Comparison of ENCODE assay signal across 20 mouse cellular contexts in genomic region chr2:163110706-163111105, GRCm38 (mm10). TPM values are rescaled to one million over a fixed set of nuclear protein-coding genes. Genes with fewer than 3 reads are reported as not detected.
A peak's percentile ranks its signal among the peaks of the same experiment; 100 is the strongest.
DNase-seq lines count a peak whose midpoint lies in the region; ATAC-seq and TF ChIP-seq lines count a peak whose summit lies in the region.
"Had no signal": no experiment of that assay in that cellular context is flagged by ENCODE, and none has a peak within 500 bp of the region (broad histone marks: within the 10 kb centered on the region; RNA-seq: fewer than 3 reads in every experiment).

No protein-coding gene starts in this region.

- no peak overlapping the region for H3K4me2 ChIP-seq in lung, embryonic 14.5 days
- no peak overlapping the region for H3K4me2 ChIP-seq in forebrain, embryonic 12.5 days
- no peak overlapping the region for H3K4me2 ChIP-seq in midbrain, postnatal 0 days (ENCODE audit: low read depth, low read length, poor library complexity, severe bottlenecking)

- TF ChIP-seq POLR2A in heart, adult 2 months (IDR thresholded peaks at IDR 0.05; ENCODE audit: insufficient read depth, low read depth, low read length) = no peak

- H3K4me1 ChIP-seq in heart, adult 2 months (ENCODE audit: control insufficient read depth, insufficient read depth, low read length) = no peaks in the 10 kb centered on the region
- no peaks in the 10 kb centered on the region for H3K4me1 ChIP-seq in heart, embryonic 10.5 days
- no peaks in the 10 kb centered on the region for H3K4me1 ChIP-seq in lung, embryonic 14.5 days (ENCODE audit: insufficient read depth)
- peaks cover 38% of the 10 kb centered on the region for H3K4me1 ChIP-seq in forebrain, embryonic 12.5 days
- H3K4me1 ChIP-seq in midbrain, postnatal 0 days (ENCODE audit: insufficient read depth, low read length) = peaks cover 17% of the 10 kb centered on the region; the same call in 1 of the 2 replicates
- H3K4me1 ChIP-seq: megakaryocyte, embryonic 14.5 days had no signal

- TF ChIP-seq EP300 in heart, adult 2 months (IDR thresholded peaks at IDR 0.05; ENCODE audit: insufficient read depth, low read depth, low read length) = no peak

- no peak overlapping the region for H3K4me3 ChIP-seq in heart, adult 2 months
- no peak overlapping the region for H3K4me3 ChIP-seq in heart, embryonic 10.5 days
- H3K4me3 ChIP-seq in lung, embryonic 14.5 days (ENCODE audit: low read depth, low read length) = no peak overlapping the region
- H3K4me3 ChIP-seq in forebrain, embryonic 12.5 days (replicated peaks) = no peak overlapping the region
- no peak overlapping the region for H3K4me3 ChIP-seq in midbrain, postnatal 0 days (ENCODE audit: low read depth, low read length)
- H3K4me3 ChIP-seq: megakaryocyte, embryonic 14.5 days had no signal

- no peak for DNase-seq in heart, adult 2 months
- no peak for DNase-seq in heart, embryonic 10.5 days (ENCODE audit: low spot score)
- no peak for DNase-seq in lung, embryonic 14.5 days
- DNase-seq in lung, adult 18-20 months = no peak
- DNase-seq in midbrain, postnatal 0 days (ENCODE audit: low spot score) = no peak
- no peak for DNase-seq in kidney, postnatal 4 days
- no peak for DNase-seq in cerebellum, postnatal 36 days
- DNase-seq: adrenal gland, adult 8-10 months; B cell, adult 2 months; heart, postnatal 14 days; kidney, adult 8-10 months had no signal

- H3K27me3 ChIP-seq in heart, adult 2 months (ENCODE audit: control insufficient read depth, insufficient read depth, low read length) = no peaks in the 10 kb centered on the region
- no peaks in the 10 kb centered on the region for H3K27me3 ChIP-seq in heart, embryonic 10.5 days (ENCODE audit: insufficient read depth, poor library complexity, severe bottlenecking)
- H3K27me3 ChIP-seq in lung, embryonic 14.5 days (ENCODE audit: insufficient read depth, low read length) = no peaks in the 10 kb centered on the region
- no peaks in the 10 kb centered on the region for H3K27me3 ChIP-seq in forebrain, embryonic 12.5 days
- no peaks in the 10 kb centered on the region for H3K27me3 ChIP-seq in midbrain, postnatal 0 days (ENCODE audit: insufficient read depth, low read length)

- H3K36me3 ChIP-seq in heart, adult 2 months (ENCODE audit: control insufficient read depth, insufficient read depth, low read length) = no peaks in the 10 kb centered on the region
- H3K36me3 ChIP-seq in heart, embryonic 10.5 days = no peaks in the 10 kb centered on the region
- H3K36me3 ChIP-seq in lung, embryonic 14.5 days (ENCODE audit: insufficient read depth) = no peaks in the 10 kb centered on the region
- H3K36me3 ChIP-seq in forebrain, embryonic 12.5 days (replicated peaks) = no peaks in the 10 kb centered on the region
- no peaks in the 10 kb centered on the region for H3K36me3 ChIP-seq in midbrain, postnatal 0 days (ENCODE audit: insufficient read depth, low read length)

- H3K9ac ChIP-seq in heart, adult 2 months (ENCODE audit: low read depth, low read length) = no peak overlapping the region
- no peak overlapping the region for H3K9ac ChIP-seq in lung, embryonic 14.5 days
- H3K9ac ChIP-seq in forebrain, embryonic 12.5 days = no peak overlapping the region
- no peak overlapping the region for H3K9ac ChIP-seq in midbrain, postnatal 0 days (replicated peaks; ENCODE audit: low read length, poor library complexity, severe bottlenecking)

- no peak for ATAC-seq in lung, embryonic 14.5 days (ENCODE audit: insufficient read depth)
- ATAC-seq in forebrain, embryonic 12.5 days (ENCODE audit: low FRiP score) = no peak
- ATAC-seq in midbrain, postnatal 0 days (ENCODE audit: low FRiP score) = no peak
- ATAC-seq: Patski had no signal

- whole genome bisulfite sequencing in heart, adult 2 months = 86% methylated on average over 1 of the region's 1 CpGs
- 86% methylated on average over 1 of the region's 1 CpGs for WGBS in heart, embryonic 10.5 days
- 81% methylated on average over 1 of the region's 1 CpGs for WGBS in lung, embryonic 14.5 days
- WGBS in forebrain, embryonic 12.5 days = 100% methylated on average over 1 of the region's 1 CpGs
- WGBS in midbrain, postnatal 0 days = 100% methylated on average over 1 of the region's 1 CpGs

- intact Hi-C loops in heart, adult 2 months (cut with DNase I) = no loop called here

- TF ChIP-seq CTCF in heart, adult 2 months (IDR thresholded peaks at IDR 0.05) = peak; percentile 27
- peak; percentile 33 for TF ChIP-seq CTCF in lung, embryonic 14.5 days (IDR thresholded peaks at IDR 0.05; ENCODE audit: low read depth)
- TF ChIP-seq CTCF in midbrain, postnatal 0 days (IDR thresholded peaks at IDR 0.05) = peak; percentile 50

- H3K9me3 ChIP-seq in heart, embryonic 10.5 days = no peaks in the 10 kb centered on the region; the same call in 1 of the 2 replicates
- H3K9me3 ChIP-seq in lung, embryonic 14.5 days (ENCODE audit: low read depth, low read length) = no peaks in the 10 kb centered on the region
- no peaks in the 10 kb centered on the region for H3K9me3 ChIP-seq in forebrain, embryonic 12.5 days
- no peaks in the 10 kb centered on the region for H3K9me3 ChIP-seq in midbrain, postnatal 0 days (ENCODE audit: low read length)

- no peak overlapping the region for H3K27ac ChIP-seq in heart, adult 2 months
- H3K27ac ChIP-seq in heart, embryonic 10.5 days = no peak overlapping the region
- no peak overlapping the region for H3K27ac ChIP-seq in lung, embryonic 14.5 days (ENCODE audit: low read depth)
- peak overlapping the region; percentile 75; the same call in 1 of the 2 replicates for H3K27ac ChIP-seq in forebrain, embryonic 12.5 days
- H3K27ac ChIP-seq in midbrain, postnatal 0 days (ENCODE audit: low read depth, low read length) = peak overlapping the region; percentile 78; the same call in 1 of the 2 replicates

- H3K79me2 ChIP-seq in heart, adult 2 months (replicated peaks; ENCODE audit: control insufficient read depth, insufficient read depth, low read length) = no peaks in the 10 kb centered on the region

RNA-seq across cellular contexts. Expression of gene Gtsf1l, which starts 23.1 kb away (rescaled TPM):
- not detected for total RNA-seq in heart, adult 2 months (2021)
- polyA plus RNA-seq in heart, adult 2 months (2012; rRNA removed) = 0.68 TPM in 1 of 2 replicates, not detected in the other
- not detected in 2 replicates for polyA plus RNA-seq in heart, embryonic 10.5 days (2016; fragmentation: Nextera tagmentation; extraction: Ambion mirVana)
- polyA plus RNA-seq in lung, embryonic 14.5 days (2014; fragmentation: Nextera tagmentation; extraction: Ambion mirVana) = not detected in 2 replicates
- polyA plus RNA-seq in forebrain, embryonic 12.5 days (2016; fragmentation: Nextera tagmentation; extraction: Ambion mirVana) = not detected in 2 replicates
- not detected in 2 replicates for total RNA-seq in midbrain, postnatal 0 days (2014; rRNA removed)
- not detected in 2 replicates for polyA plus RNA-seq in midbrain, postnatal 0 days (2015; fragmentation: Nextera tagmentation; extraction: Ambion mirVana)
- total RNA-seq: adrenal gland, adult 8-10 months; common myeloid progenitor, adult 5-6 weeks; granulocyte monocyte progenitor cell, adult 5-6 weeks; heart, postnatal 14 days; left cerebral cortex, postnatal 36 days had no signal
- polyA plus RNA-seq: embryonic facial prominence, embryonic 14.5 days; frontal cortex, adult 2 months; Patski; small intestine, adult 2 months had no signal

RNA-seq across cellular contexts. Expression of gene Mybl2, which starts 56.2 kb away (rescaled TPM):
- under 1 TPM; 0.16 to 0.41 TPM for total RNA-seq in heart, adult 2 months (2021)
- polyA plus RNA-seq in heart, adult 2 months (2012; rRNA removed) = 0.18 and 0.56 TPM in 2 replicates
- polyA plus RNA-seq in heart, embryonic 10.5 days (2016; fragmentation: Nextera tagmentation; extraction: Ambion mirVana) = 30.2 and 38.2 TPM in 2 replicates
- 33.4 and 39.5 TPM in 2 replicates for polyA plus RNA-seq in lung, embryonic 14.5 days (2014; fragmentation: Nextera tagmentation; extraction: Ambion mirVana)
- polyA plus RNA-seq in forebrain, embryonic 12.5 days (2016; fragmentation: Nextera tagmentation; extraction: Ambion mirVana) = 41.5 and 44.1 TPM in 2 replicates
- 1.4 and 2.2 TPM in 2 replicates for total RNA-seq in midbrain, postnatal 0 days (2014; rRNA removed)
- 1.2 and 1.8 TPM in 2 replicates for polyA plus RNA-seq in midbrain, postnatal 0 days (2015; fragmentation: Nextera tagmentation; extraction: Ambion mirVana)

Comparison
In these comparisons a context has a peak if more than half of its experiments do, and no peak if none do; other contexts are left out.
1. RNA of gene Mybl2, which starts 56.2 kb away (polyA plus RNA-seq): 41.5 to 44.1 TPM in forebrain, embryonic 12.5 days, 33.4 to 39.5 TPM in lung, embryonic 14.5 days and 30.2 to 38.2 TPM in heart, embryonic 10.5 days; 1.2 to 1.8 TPM in midbrain, postnatal 0 days and 0.18 to 0.56 TPM in heart, adult 2 months; every median in the first group is over 10 times any median in the second.
2. H3K27ac ChIP-seq: peak in forebrain, embryonic 12.5 days (single experiment) and midbrain, postnatal 0 days (single experiment); none in heart, adult 2 months (single experiment), heart, embryonic 10.5 days (single experiment) and lung, embryonic 14.5 days (single experiment).
3. Peak in every context shown above with its lines, with median percentiles within 50 percentile points of each other: CTCF ChIP-seq.